Mouse (Mus musculus) forelimb bud, embryonic 11.5 days (tissue): ENCODE results near the gene Atp8b4.
"Not testable (repeated sequence)": the region's sequence is repeated elsewhere in the genome, so short reads cannot be mapped to it uniquely, and the experiment has no call there.

Experiments
- DNase-seq: peaks from one replicate; pipeline ENCODE4 v3.0.0-alpha.2; 2012; ENCODE audit warnings: low read depth, low spot score

Atp8b4 gene

DNA sequence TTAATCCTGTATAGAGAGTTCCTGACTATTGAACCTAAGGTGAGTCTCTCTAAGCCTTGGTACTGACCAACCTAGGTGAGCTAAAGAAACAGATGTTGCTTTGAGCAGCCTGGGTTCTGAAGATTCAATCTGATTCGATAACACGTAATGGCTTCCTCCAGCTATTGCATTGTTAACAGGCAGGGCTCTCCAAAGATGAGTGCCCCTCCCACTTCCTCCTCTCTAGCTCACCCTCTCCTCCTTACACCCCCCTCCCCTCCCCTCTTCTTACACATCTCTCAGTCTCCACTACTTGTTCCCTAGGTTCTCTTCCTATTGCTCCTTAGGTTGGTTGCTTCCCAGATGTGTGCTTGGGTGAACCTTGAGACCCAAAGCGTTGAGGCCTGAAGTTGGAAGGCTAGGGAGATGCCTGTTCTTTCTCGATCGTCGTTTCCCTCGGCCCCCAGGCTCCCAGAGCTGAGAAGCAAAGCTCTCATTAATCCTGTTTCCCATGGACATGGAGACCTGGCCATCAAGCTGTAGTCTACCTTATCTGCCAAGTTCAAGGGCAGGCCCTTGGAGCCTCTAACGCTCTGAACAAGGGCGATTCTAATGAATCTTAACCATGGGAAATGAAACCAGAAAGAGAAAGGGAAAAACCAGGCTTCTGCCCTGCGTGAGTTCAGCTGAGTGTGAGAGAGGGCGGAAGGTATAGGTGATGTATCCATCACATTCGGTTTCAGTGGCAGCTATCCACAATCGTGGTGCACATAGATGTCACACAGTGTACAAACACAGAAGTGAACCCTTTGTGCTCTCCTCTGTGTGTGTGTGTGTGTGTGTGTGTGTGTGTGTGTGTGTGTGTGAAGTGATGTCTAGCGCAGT, 4.4 kb downstream of the Atp8b4 start:
- no peak for DNase-seq

DNA sequence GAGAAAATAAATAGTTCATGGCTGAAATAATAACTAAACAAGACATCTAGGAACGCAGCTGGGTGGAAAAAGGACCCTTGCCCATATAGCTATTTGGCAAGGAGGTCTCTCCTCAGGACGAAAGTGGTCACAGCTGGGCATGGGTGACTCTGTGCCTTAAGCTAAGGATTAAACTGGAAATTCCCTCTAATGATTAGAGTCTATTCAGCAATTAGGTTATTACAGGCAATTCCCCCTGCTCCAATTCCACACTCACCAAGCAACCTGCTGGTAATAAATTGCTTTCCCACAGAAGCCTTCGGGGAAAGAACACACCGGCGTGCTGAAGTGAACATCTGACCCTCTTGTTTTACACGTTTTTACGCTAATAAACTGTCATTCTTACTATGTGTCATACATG, 5.2 kb downstream of the Atp8b4 start:
- no peak for DNase-seq

DNA sequence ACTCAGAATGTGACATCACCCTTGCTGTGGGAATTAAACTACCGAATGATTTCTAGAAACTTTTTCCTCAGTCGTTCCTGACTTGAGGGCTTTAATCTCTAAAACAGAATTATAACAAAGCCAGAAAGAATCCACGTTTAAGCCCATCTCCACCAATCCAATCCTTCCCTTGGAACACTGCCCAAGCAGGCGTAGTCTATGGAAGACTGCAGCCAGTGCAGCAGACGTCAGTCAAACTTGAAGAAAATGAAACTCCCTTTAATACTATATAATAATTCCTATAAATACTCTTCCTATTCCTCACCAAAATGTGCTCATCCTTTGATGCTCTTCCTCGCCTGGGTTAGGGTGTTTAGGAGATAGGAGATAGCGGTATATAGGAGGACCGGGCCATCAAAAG, 7.2 kb downstream of the Atp8b4 start:
- no peak for DNase-seq

DNA sequence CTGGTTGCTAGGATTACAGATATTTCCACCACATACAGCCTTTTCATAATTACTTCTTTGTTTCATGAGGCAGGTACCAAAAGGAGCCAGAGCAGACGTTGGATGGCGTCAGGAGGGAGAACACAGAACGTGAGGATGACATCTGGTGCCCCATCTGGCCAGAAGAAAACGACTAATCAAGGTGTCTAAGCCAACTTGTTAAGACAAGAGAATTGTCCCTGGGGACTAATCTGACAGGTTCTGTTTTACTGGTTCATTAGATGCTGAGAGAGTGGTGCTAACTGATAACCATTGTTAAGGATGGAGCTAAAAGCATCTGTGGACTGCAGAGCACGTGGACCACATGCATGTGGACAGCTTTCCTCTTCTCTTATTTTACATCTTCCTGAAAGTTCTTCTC, 7.8 kb downstream of the Atp8b4 start:
- DNase-seq = no peak

DNA sequence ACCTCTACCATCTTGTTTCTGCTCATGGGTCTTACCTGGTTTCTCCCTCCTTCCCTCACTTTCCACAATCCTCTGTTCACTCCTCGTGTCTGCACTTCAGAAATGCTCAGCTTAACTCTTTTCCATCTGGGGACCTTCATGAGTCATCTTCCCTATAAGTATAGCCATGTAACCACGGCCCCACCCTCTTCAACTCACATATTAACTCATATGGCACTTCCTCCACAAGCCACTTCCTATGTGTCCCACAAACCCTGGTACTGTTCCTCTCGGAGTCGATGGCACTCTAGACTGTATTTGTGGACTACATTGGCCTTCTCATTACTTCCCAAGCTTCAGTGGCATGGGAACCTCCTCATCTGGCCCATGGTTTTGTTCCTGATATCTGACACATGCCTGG, 9.0 kb downstream of the Atp8b4 start:
- DNase-seq = no peak

DNA sequence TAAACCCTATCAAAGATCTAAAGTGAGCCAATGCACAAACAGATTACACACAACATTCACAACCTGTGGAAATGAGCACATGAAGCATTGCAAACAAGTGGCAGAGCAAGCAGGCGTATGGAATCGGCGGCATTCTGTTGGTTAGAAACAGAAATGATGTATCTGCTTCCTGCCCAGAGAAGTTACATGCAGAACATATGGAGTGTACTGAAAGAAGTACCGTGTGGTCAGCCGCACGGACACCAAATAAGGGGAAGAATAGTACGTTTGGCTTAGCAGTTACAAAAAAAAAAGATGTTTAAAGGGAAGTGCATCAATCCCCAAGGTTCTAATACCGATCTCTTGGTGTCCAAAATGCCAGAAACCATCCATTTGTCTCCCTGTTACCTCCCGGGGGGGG, 9.9 kb downstream of the Atp8b4 start:
- DNase-seq = no peak

DNA sequence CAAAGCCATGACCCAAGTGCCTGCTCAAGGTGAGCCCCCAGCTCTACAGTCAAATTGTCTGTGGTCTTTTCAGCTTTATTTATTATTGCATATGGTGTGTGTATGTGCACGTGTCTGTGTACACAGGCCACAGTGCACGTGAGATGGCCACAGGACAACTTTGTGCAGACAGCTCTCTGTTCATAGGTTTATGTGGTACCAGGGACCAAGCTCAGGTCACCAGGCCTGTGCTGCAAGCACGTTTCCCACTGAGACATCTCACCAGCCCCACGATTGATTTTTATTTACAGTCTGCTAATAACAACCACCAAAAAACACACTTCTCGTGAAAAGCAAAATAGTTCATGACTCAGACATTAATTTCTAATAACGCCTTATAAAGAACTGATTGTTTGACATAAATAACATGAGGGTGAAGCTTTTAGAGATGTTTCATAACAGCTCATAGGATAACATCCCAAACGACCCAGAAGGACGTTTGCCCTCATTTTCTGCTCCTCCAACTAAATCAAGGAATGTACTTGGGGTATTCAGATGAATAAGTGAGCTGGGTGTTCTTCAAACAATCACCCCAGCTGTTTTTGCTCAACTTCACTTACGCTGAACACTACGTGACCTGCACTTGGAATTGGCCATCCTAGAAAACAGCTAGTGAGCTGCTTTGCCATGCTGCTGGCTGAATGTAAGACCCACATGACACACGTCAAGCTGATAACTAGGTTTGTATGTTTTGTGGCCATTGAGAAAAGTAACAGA, 15.0 kb downstream of the Atp8b4 start:
- DNase-seq = no peak

DNA sequence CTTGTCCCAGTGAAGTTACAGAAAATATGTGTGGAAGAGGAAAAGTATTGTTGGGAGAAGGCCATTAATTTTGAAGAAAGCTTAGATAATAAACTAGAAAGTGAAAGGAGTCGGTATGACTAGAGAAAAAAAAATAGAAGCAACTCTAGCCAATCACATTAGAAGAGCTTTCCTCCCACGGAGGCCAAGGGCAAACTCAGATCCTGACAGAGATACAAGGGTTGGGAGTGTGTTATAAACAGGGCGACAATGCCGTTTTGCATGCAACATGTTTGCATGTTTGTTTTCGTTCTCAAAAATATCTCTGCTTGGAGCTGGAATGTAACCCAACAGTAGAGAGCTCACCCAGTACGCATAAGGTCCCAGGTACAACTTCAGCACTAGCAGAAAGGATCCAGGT, 17.1 kb downstream of the Atp8b4 start:
- DNase-seq = no peak

DNA sequence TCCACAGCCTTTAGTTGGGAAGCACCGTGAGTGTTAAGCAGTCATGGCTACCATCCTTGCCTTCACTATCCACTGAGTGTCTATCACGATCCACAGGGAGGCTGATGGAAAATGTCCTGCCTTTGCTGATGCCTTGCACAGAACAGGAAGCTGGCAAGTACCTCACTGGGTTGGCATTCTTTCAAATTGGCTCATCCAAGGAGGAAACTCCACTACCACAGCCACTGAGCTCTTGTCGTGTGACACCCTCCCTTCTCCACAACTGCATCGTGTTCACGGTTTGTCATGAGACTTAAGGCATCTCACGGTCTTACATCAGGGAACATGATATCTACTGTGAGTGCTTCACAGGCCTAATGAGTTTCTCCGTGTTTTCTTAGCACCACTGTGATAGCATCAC, 22.9 kb downstream of the Atp8b4 start:
- no peak for DNase-seq

DNA sequence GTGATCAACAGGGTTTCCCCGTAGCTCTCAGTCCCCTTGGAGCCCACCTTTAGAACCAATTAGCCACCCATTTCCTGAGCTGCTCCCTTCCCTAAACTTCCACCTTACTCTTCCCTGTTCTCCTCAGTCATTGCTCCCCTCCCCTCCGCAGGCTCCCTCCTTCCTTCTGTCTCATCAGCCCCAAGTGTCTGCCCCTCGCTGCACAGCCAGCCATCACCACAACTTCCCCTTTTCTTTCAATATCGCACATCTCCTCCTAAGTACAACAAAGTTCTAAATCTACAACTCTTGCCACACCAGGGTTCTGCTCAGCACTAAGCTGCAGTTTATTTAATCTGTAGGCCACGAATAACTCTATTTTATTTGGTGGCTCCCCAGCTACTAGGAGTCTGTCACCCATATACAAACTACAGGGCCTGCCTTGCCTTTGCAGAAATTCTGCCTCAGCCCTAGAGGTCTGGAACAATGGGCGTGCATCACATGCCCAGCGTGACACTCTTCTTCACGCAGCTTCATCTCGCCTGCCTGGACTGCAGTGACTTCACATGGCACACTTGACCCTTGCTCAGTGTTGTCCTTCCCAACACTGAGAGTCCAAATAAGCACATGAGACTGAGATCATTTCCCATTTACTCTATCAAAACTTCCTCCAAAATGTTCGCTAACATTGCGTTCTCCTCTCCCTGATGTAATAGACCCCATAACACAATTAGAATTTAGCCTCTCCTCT, 24.6 kb downstream of the Atp8b4 start:
- no peak for DNase-seq

DNA sequence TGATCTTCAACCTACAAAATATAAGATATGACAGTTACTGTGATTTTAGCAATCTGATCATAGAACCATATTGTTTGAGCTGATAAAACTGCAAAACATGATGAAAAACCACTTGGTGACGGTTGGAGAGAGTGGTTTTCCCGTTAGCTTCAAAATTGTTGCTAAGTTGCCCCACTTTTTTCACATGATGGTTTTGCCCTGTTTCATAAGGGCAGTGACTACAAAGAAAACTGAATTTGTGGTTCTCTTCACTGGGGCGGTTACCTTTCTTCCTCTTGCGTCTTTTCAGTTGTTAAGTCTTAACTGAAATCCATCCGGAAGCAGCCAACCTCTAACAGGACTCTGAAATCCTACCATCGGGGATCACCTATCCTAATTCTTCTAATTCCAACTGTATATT, 26.5 kb downstream of the Atp8b4 start:
- no peak for DNase-seq

DNA sequence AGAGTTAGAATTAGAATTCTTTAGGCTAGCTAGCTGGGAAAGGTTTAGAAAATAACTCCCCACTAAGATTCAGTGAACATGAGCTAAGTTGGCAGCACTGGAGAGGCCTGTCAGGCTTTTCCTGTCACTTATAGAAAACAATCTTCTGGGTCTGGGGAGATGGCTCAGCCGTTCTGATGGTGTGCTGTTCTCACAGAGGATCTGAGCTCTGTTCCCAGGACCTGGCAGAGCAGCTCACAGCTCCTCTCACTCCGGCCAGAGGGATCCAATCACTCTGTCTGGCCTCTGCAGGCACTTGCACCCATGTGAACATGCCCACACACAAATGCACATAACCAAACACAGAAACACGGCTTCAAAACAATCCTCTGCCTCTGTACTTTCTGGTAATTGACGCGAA, 27.6 kb downstream of the Atp8b4 start:
- no peak for DNase-seq

DNA sequence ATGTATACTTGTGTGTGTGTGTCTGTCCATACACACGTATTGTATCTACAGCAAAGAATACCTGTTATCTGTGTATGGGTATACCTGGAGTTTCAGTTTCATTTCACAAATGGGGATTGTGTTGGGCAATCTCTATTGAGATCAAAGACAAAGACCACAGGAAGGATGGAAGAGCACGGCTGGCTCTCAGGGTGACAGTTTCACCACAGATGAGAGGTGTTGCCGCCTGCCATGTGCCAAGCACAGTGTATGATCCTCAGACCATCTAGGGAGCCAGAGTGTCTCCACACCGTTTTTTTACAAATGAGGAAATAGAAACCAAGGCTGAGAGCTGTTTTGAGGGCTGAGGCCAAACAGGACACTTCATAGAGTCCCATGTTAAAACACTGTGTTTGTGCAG, 32.7 kb downstream of the Atp8b4 start:
- DNase-seq = no peak

DNA sequence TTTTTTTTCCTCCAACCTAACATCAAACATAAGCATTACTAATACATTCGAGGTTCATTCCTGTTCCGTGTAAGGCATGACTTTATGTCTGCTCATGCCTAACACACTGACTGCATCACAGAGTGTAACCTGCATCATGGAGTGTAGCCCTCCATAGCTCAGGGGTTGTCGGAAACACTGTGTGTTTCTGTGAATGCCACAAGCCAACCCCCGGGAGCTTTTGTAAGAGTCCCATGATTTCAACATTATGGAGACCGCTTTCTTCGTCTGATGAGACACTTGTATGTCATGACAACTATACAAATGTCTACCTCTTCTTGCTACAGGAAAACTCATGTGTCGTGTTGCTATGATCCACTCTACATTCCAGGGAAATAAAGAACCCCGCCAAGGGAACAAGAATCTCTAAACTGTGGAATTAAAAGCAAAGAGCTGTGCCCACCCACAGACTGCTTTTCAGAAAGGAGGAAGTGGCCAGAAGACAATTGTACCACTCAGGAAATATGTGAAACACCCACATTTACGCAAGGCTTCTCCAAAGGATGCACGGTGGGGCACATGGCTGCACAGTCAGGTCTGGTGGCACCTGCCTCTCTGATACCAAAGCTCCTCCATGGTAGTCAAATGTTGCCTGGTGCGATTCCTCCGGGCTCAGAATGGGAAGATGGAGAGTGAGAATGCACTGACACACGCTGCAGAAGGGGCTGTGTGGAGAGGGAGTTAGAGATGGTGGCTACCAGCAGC, 33.9 kb downstream of the Atp8b4 start:
- DNase-seq = no peak

DNA sequence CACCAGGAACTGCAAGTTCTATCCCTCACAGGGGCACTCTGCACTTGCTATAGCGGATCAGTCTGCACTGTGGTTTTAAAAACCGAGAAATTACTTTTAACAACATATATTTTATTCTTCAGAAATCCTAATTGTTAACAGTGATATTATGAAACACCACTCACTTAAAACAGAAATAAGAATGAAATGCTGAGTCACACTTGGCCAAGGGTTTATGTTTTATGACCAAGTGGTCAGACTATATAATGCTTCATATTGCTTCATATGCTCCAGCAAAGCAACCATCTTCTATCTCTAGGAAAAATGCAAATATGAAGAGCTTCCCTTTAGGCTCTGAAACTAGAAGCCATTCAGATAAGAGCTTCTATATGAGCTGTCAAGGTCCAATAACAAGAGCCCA, 41.8 kb downstream of the Atp8b4 start:
- DNase-seq = no peak

DNA sequence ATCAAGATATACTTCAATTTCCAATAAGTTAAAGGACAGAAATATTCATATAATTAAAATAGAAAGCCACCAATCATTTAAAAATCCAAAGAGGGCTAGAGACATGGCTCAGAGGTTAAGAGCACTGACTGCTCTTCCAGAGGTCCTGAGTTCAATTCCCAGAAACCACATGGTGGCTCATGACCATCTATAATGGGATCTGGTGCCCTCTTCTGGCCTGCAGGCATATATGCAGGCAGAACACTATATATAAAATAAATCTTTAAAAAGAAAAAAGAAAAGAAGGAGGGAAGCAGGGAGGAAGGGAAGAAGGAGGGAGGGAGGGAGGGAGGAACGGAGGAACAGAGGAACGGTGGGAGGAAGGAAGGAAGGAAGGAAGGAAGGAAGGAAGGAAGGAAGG, 42.7 kb downstream of the Atp8b4 start:
- DNase-seq = not testable (repeated sequence)

DNA sequence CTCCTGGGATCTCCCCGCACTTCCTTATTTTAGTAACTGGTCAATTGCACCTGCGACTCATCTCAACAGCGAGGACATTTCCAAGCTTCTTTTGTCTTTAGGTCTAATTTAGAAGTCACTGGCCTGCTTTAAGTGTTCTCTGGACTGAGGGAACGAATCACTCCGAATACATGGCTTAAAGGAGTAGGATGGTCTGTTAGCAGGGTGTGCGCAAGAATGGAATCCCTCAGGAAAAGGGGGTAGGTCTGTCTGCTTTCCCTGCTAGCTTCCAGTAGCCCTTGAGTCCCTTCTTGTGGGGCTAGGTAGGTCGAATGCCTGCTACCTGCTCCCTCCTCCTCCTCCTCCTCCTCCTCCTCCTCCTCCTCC, 49.6 kb downstream of the Atp8b4 start:
- DNase-seq = no peak

DNA sequence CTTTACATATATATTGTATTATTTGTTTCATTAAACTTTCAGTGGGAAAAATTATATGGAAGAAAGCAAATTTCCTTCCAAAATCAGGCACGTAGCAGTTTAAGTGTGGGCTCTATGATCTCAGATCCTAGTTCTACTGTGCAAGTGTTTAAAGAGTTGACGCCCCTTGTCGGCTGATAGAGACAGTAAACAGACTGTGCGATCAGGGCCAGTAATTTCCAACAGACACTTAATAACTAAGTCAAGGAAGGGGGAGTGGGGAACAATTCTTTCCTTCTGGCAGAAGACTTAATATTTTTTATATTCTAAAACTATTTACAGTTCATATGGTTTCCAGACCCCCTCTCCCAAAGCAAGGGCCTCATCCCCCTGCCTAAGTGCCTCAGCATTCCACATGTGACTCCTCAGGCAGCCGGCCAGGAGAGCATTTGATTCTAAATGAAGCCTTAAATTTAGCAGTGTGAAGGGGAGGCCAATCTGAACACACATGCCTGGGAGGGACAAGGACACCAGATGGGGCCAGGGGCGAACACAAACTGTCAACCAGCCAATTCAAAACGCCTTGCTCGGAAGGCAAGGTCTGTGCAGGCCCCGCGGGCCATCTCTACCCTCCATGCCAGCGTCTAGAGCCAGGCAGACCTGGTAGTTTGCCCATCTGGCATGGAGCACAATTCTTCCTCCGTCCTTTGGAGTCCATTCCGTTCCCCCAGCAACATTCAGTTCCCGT, 50.1 kb downstream of the Atp8b4 start:
- no peak for DNase-seq

DNA sequence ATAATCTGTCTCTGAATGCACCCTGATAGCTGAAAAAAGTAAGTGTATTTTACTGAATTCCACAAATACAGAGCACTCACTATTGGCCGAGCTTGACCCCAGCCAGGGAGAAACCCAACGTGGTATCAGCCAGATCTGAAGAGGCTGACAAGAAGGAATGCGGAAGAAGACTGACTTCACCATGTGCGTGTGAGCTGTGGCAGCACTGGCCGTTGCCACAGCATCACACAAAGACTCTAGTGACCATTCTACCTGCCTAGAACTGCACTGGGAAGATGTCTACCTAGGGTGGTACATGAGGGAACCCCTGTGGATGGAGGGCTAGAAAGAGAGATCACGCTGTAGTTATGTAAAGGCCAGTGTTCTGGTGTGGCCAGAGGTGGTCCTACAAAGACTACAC, 55.4 kb downstream of the Atp8b4 start:
- no peak for DNase-seq

DNA sequence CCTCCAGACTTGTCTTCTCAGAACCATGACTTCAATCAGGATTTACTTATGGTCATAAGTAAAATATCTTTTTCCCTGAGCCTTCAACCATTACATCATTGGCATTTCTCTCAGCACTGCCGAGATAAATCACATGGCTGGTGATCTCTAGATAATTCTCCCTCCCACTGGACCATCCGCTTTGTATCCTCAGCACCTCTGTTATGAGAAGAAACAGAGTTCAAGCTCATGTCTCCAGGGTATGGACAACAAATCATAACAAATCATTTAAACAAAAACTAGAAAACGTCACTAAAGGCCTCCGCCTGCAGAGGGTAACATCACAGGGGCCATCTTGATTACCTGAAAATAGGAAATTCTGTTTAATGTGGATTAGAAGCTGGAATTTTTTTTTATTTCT, 58.9 kb downstream of the Atp8b4 start:
- DNase-seq = no peak

DNA sequence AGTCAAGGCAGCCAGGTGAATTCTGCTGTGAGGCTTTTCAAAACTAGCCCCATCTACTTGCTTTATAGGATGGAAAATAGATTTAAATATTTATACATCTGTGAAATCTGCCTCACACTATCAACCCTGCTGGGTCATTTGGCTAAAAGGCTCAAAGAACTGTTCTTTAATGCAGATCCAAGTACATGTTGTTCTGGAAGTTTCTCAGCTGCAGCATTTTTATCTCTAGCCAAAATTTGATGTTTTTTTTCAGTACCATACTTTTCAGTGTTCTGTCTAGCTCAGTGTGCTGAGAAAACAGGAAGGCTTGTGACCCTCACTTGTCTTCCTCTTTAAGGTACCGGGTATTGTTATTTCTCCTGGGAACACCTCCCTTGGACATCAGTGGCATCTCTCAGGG, 65.8 kb downstream of the Atp8b4 start:
- no peak for DNase-seq
